Mouse (Mus musculus) brain, embryonic 14.5 days (tissue): ENCODE results near the gene Rnf212.

ENCODE experiments used
- CTCF ChIP-seq: fragments of 200-500 bp; IDR thresholded peaks from 2 replicates; pipeline ENCODE4 v1.5.1; 2012; ENCODE audit warnings: inconsistent platforms, mild to moderate bottlenecking, moderate library complexity, borderline replicate concordance; ENCODE audit not compliant: insufficient read depth, insufficient read length; ENCODE audit errors: extremely low read depth
- POLR2A ChIP-seq: fragments of 200-500 bp; IDR thresholded peaks from 2 replicates; pipeline ENCODE4 v1.6.1; 2012; ENCODE audit warnings: mild to moderate bottlenecking, inconsistent platforms, borderline replicate concordance; ENCODE audit not compliant: poor library complexity, insufficient read depth, insufficient read length, severe bottlenecking; ENCODE audit errors: extremely low read depth

- no peak for TF ChIP-seq CTCF
- TF ChIP-seq POLR2A, result no peak
Observed at GRCm38 (mm10) chr5:108708981-108709731, 65.6 kb downstream of the Rnf212 start.
